Mouse (Mus musculus) brain, adult 2 months (tissue): Measurements from ENCODE around the gene Adam30.

ENCODE experiments used
- DNase-seq: peaks from one replicate; pipeline ENCODE4 v3.0.0; 2011; ENCODE audit warnings: low read depth, low spot score

Adam30 gene

GRCm38 (mm10) chr3:98185163-98185714 is 24.8 kb downstream of the Adam30 start:
- peak; percentile 39 for DNase-seq

GRCm38 (mm10) chr3:98187777-98188176 is 27.3 kb downstream of the Adam30 start:
- no peak for DNase-seq

- DNase-seq = peak; percentile 15
Measured at GRCm38 (mm10) chr3:98197711-98198532, 37.5 kb downstream of the Adam30 start.

- no peak for DNase-seq
Measured at GRCm38 (mm10) chr3:98199747-98200146, 39.3 kb downstream of the Adam30 start.

- no peak for DNase-seq
Measured at GRCm38 (mm10) chr3:98203282-98203681, 42.9 kb downstream of the Adam30 start.

- no peak for DNase-seq
Measured at GRCm38 (mm10) chr3:98206977-98207376, 46.5 kb downstream of the Adam30 start.

- no peak for DNase-seq
Measured at GRCm38 (mm10) chr3:98209161-98209560, 48.7 kb downstream of the Adam30 start.

GRCm38 (mm10) chr3:98210860-98211259 is 50.4 kb downstream of the Adam30 start:
- DNase-seq = no peak

GRCm38 (mm10) chr3:98211301-98212081 is 51.1 kb downstream of the Adam30 start:
- peak; percentile 90 for DNase-seq
